Mouse (Mus musculus): ENCODE measurements around the gene Grsf1.

Gene Grsf1

GRCm38 (mm10) chr5:88627545-88627944 lies 48.4 kb downstream of the Grsf1 start:
- no peak for DNase-seq

DNA sequence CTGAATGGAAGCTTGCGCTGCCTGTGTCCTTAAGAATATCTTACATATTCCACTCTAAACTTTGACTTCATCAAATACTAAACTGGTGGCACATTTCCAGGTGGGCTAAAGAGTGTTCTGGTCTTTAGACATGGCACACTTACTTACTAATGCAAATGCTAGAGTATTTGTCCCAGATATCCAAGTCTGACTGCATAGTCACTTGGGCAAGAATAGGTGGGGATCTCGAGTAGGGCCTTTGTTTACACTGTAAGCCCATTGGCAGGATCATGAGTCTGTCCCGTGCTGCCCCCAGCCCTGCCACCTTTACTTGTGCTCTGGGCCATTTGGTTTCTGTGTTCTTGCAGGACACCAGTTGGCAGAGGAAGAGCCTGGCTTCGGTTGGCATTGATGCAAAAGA lies 59.0 kb downstream of the Grsf1 start:
- DNase-seq = no peak

GRCm38 (mm10) chr5:88614129-88614528 lies 61.8 kb downstream of the Grsf1 start:
- DNase-seq = no peak
